Mouse (Mus musculus) c-Kit-negative CD71-positive TER-119-positive erythroid progenitor cells, embryonic 14.5 days (primary cell): ENCODE results near the gene Agbl4.

ENCODE experiments used
- DNase-seq: peaks from one replicate; pipeline ENCODE4 v3.0.0-alpha.2; 2013; ENCODE audit warnings: low read depth, low spot score

Gene Agbl4

GRCm38 (mm10) chr4:111399784-111400183, 1002.3 kb downstream of the Agbl4 start:
- DNase-seq = no peak

GRCm38 (mm10) chr4:111400676-111401075, 1003.2 kb downstream of the Agbl4 start:
- DNase-seq = no peak

- DNase-seq = no peak
Observed at GRCm38 (mm10) chr4:111403243-111403642, 1005.8 kb downstream of the Agbl4 start.

GRCm38 (mm10) chr4:111410731-111411130, 1013.3 kb downstream of the Agbl4 start:
- DNase-seq = no peak

GRCm38 (mm10) chr4:111414399-111414798, 1016.9 kb downstream of the Agbl4 start:
- DNase-seq = no peak

- no peak for DNase-seq
Observed at GRCm38 (mm10) chr4:111414818-111415488, 1017.5 kb downstream of the Agbl4 start, which contains the start of gene Bend5. Gene Bend5, plus strand, starts transcription at chr4:111415006.

GRCm38 (mm10) chr4:111416126-111416525, 1018.7 kb downstream of the Agbl4 start:
- DNase-seq = no peak

GRCm38 (mm10) chr4:111416551-111416950, 1019.1 kb downstream of the Agbl4 start:
- no peak for DNase-seq

- DNase-seq = no peak
Observed at GRCm38 (mm10) chr4:111417716-111418115, 1020.3 kb downstream of the Agbl4 start.

GRCm38 (mm10) chr4:111419476-111419875, 1022.0 kb downstream of the Agbl4 start:
- no peak for DNase-seq

- no peak for DNase-seq
Observed at GRCm38 (mm10) chr4:111420031-111420430, 1022.6 kb downstream of the Agbl4 start.

GRCm38 (mm10) chr4:111420955-111421354, 1023.5 kb downstream of the Agbl4 start:
- no peak for DNase-seq

GRCm38 (mm10) chr4:111421785-111422184, 1024.3 kb downstream of the Agbl4 start:
- no peak for DNase-seq

- DNase-seq = no peak
Observed at GRCm38 (mm10) chr4:111424371-111424950, 1027.0 kb downstream of the Agbl4 start.

GRCm38 (mm10) chr4:111425170-111425569, 1027.7 kb downstream of the Agbl4 start:
- DNase-seq = no peak

- no peak for DNase-seq
Observed at GRCm38 (mm10) chr4:111431186-111431585, 1033.7 kb downstream of the Agbl4 start.

GRCm38 (mm10) chr4:111432013-111432412, 1034.6 kb downstream of the Agbl4 start:
- DNase-seq = no peak

- DNase-seq = no peak
Observed at GRCm38 (mm10) chr4:111432417-111432816, 1035.0 kb downstream of the Agbl4 start.

GRCm38 (mm10) chr4:111441709-111442108, 1044.2 kb downstream of the Agbl4 start:
- no peak for DNase-seq

GRCm38 (mm10) chr4:111442435-111443238, 1045.2 kb downstream of the Agbl4 start:
- DNase-seq = no peak

GRCm38 (mm10) chr4:111443906-111444615, 1046.6 kb downstream of the Agbl4 start:
- no peak for DNase-seq

GRCm38 (mm10) chr4:111444616-111445160, 1047.2 kb downstream of the Agbl4 start:
- no peak for DNase-seq
